Mouse (Mus musculus) MEL (cell line): Measurements from ENCODE around the gene Nectin2. TPM values are rescaled to one million over a fixed set of nuclear protein-coding genes. Genes with fewer than 3 reads are reported as not detected.

ENCODE experiments used
- DNase-seq: peaks from one replicate; pipeline ENCODE4 v3.0.0; 2011; ENCODE audit warnings: low read depth, low spot score
- H3K27ac ChIP-seq: 2 replicates; pipeline ENCODE4 v1.5.1; 2012; ENCODE audit warnings: low read depth, mild to moderate bottlenecking, control low read depth, low read length, moderate library complexity; ENCODE audit not compliant: control insufficient read depth
- H3K27me3 ChIP-seq, 2 experiments: fragments of 150-350 bp in 1 of 2; sonication (generic) in 1 of 2; 2 replicates each; pipeline ENCODE4 v1.6.1; 2012; ENCODE audit warnings: low read length in 2 of 2, mild to moderate bottlenecking in 2 of 2, improper control_type of control experiment in 1 of 2, moderate library complexity in 1 of 2; ENCODE audit not compliant: insufficient read depth in 2 of 2, control insufficient read depth in 1 of 2
- H3K36me3 ChIP-seq, 2 experiments: 2 replicates each; pipeline ENCODE4 v1.6.1; 2012 to 2014; ENCODE audit warnings: low read length in 2 of 2, improper control_type of control experiment in 1 of 2, inconsistent platforms in 1 of 2, mild to moderate bottlenecking in 1 of 2; ENCODE audit not compliant: insufficient read depth in 2 of 2, control insufficient read depth in 1 of 2
- H3K4me1 ChIP-seq, 2 experiments: fragments of 150-350 bp in 1 of 2; sonication (generic) in 1 of 2; 2 replicates each; pipeline ENCODE4 v1.6.1; 2012; ENCODE audit warnings: low read length in 2 of 2, improper control_type of control experiment in 1 of 2, mild to moderate bottlenecking in 1 of 2; ENCODE audit not compliant: insufficient read depth in 2 of 2, control insufficient read depth in 1 of 2
- H3K4me3 ChIP-seq, 2 experiments: fragments of 150-350 bp in 1 of 2; sonication (generic) in 1 of 2; 2 replicates each; pipeline ENCODE4 v1.5.1; 2012; ENCODE audit warnings: low read depth in 2 of 2, low read length in 2 of 2, mild to moderate bottlenecking in 2 of 2, moderate library complexity in 2 of 2, control low read depth in 1 of 2, improper control_type of control experiment in 1 of 2; ENCODE audit not compliant: control insufficient read depth in 1 of 2, insufficient read depth in 1 of 2
- H3K79me2 ChIP-seq: 2 replicates; pipeline ENCODE4 v1.6.1; 2012; ENCODE audit warnings: mild to moderate bottlenecking, low read length, moderate library complexity; ENCODE audit not compliant: control insufficient read depth, poor library complexity, insufficient read depth
- H3K9ac ChIP-seq: 2 replicates; pipeline ENCODE4 v1.6.1; 2012; ENCODE audit warnings: low read depth, mild to moderate bottlenecking, control low read depth, low read length, moderate library complexity; ENCODE audit not compliant: control insufficient read depth, poor library complexity, severe bottlenecking
- H3K9me3 ChIP-seq: fragments of 150-350 bp; sonication (generic); replicated peaks from 2 replicates; pipeline ENCODE4 v1.6.1; 2012; ENCODE audit warnings: mild to moderate bottlenecking, low read length, improper control_type of control experiment, moderate library complexity; ENCODE audit not compliant: insufficient read depth
- CHD2 ChIP-seq: IDR thresholded peaks from 2 replicates; pipeline ENCODE4 v1.6.1; 2011; ENCODE audit warnings: low read length, improper control_type of control experiment
- CTCF ChIP-seq, 3 experiments: IDR thresholded peaks in 2 of 3; conservative IDR thresholded peaks in 1 of 3; 2 replicates each; pipeline ENCODE4 v1.5.1; 2011 to 2012; ENCODE audit warnings: low read length in 3 of 3, low read depth in 2 of 3, mild to moderate bottlenecking in 2 of 3, improper control_type of control experiment in 1 of 3, inconsistent platforms in 1 of 3, mixed read lengths in 1 of 3, moderate library complexity in 1 of 3; ENCODE audit not compliant: control insufficient read depth in 1 of 3, insufficient read depth in 1 of 3, poor library complexity in 1 of 3, severe bottlenecking in 1 of 3
- ELF1 ChIP-seq: IDR thresholded peaks from 2 replicates; pipeline ENCODE4 v1.6.1; 2014; ENCODE audit warnings: low read depth, mild to moderate bottlenecking, inconsistent platforms, low read length, improper control_type of control experiment, moderate library complexity
- GATA1 ChIP-seq: IDR thresholded peaks from 2 replicates; pipeline ENCODE4 v1.6.1; 2011; ENCODE audit warnings: low read depth, low read length, improper control_type of control experiment
- HCFC1 ChIP-seq: IDR thresholded peaks from 2 replicates; pipeline ENCODE4 v1.6.1; 2012; ENCODE audit warnings: low read depth, mild to moderate bottlenecking, inconsistent platforms, low read length, improper control_type of control experiment, moderate library complexity
- KAT2A ChIP-seq: conservative IDR thresholded peaks from 2 replicates; pipeline ENCODE4 v1.6.1; 2012; ENCODE audit warnings: low read depth, low read length, improper control_type of control experiment, inconsistent platforms
- MAFK ChIP-seq: IDR thresholded peaks from 2 replicates; pipeline ENCODE4 v1.6.1; 2011; ENCODE audit warnings: low read depth, mild to moderate bottlenecking, low read length, improper control_type of control experiment, borderline replicate concordance
- MAX ChIP-seq: IDR thresholded peaks from 2 replicates; pipeline ENCODE4 v1.6.1; 2011; ENCODE audit warnings: low read length, improper control_type of control experiment
- MAZ ChIP-seq: IDR thresholded peaks from 2 replicates; pipeline ENCODE4 v1.6.1; 2012; ENCODE audit warnings: low read depth, mild to moderate bottlenecking, inconsistent platforms, low read length, improper control_type of control experiment
- MEF2A ChIP-seq: IDR thresholded peaks from 2 replicates; pipeline ENCODE4 v1.6.1; 2014; ENCODE audit warnings: low read depth, mild to moderate bottlenecking, inconsistent platforms, low read length, improper control_type of control experiment; ENCODE audit not compliant: poor library complexity, insufficient replicate concordance, severe bottlenecking; ENCODE audit errors: extremely low read depth
- MXI1 ChIP-seq: IDR thresholded peaks from 2 replicates; pipeline ENCODE4 v1.6.1; 2011; ENCODE audit warnings: mild to moderate bottlenecking, low read depth, low read length, improper control_type of control experiment
- MYB ChIP-seq: IDR thresholded peaks from 2 replicates; pipeline ENCODE4 v1.6.1; 2011; ENCODE audit warnings: mild to moderate bottlenecking, low read depth, low read length, improper control_type of control experiment
- MYC ChIP-seq: IDR thresholded peaks from 2 replicates; pipeline ENCODE4 v1.6.1; 2011; ENCODE audit warnings: low read depth, mild to moderate bottlenecking, low read length, improper control_type of control experiment, moderate library complexity
- NRF1 ChIP-seq: IDR thresholded peaks from 2 replicates; pipeline ENCODE4 v1.6.1; 2014; ENCODE audit warnings: low read depth, mild to moderate bottlenecking, inconsistent platforms, low read length, improper control_type of control experiment, moderate library complexity; ENCODE audit not compliant: poor library complexity, insufficient read depth, severe bottlenecking
- POLR2A ChIP-seq, 2 experiments: IDR thresholded peaks; 2 replicates each; pipeline ENCODE4 v1.6.1; 2011 to 2012; ENCODE audit warnings: low read length in 2 of 2, mild to moderate bottlenecking in 2 of 2, control low read depth in 1 of 2, improper control_type of control experiment in 1 of 2, low read depth in 1 of 2, moderate library complexity in 1 of 2; ENCODE audit not compliant: control insufficient read depth in 1 of 2, insufficient read depth in 1 of 2, poor library complexity in 1 of 2
- POLR2AphosphoS5 ChIP-seq: IDR thresholded peaks from 2 replicates; pipeline ENCODE4 v1.6.1; 2012; ENCODE audit warnings: low read depth, borderline replicate concordance, mild to moderate bottlenecking, inconsistent platforms, low read length, moderate library complexity, mixed read lengths
- RAD21 ChIP-seq: IDR thresholded peaks from 2 replicates; pipeline ENCODE4 v1.6.1; 2011; ENCODE audit warnings: mild to moderate bottlenecking, low read depth, low read length, improper control_type of control experiment
- SIN3A ChIP-seq: IDR thresholded peaks from 2 replicates; pipeline ENCODE4 v1.6.1; 2012; ENCODE audit warnings: low read length, improper control_type of control experiment, inconsistent platforms
- SMC3 ChIP-seq: IDR thresholded peaks from 2 replicates; pipeline ENCODE4 v1.6.1; 2011; ENCODE audit warnings: low read depth, low read length, improper control_type of control experiment
- TAL1 ChIP-seq: IDR thresholded peaks from 2 replicates; pipeline ENCODE4 v1.6.1; 2012; ENCODE audit warnings: mild to moderate bottlenecking, inconsistent platforms, low read length, moderate library complexity, mixed read lengths
- TCF12 ChIP-seq: IDR thresholded peaks from 2 replicates; pipeline ENCODE4 v1.6.1; 2014; ENCODE audit warnings: low read depth, mild to moderate bottlenecking, inconsistent platforms, low read length, improper control_type of control experiment, moderate library complexity
- UBTF ChIP-seq: IDR thresholded peaks from 2 replicates; pipeline ENCODE4 v1.6.1; 2012; ENCODE audit warnings: low read depth, mild to moderate bottlenecking, inconsistent platforms, low read length, improper control_type of control experiment, moderate library complexity, borderline replicate concordance; ENCODE audit not compliant: insufficient read depth
- USF1 ChIP-seq: IDR thresholded peaks from 2 replicates; pipeline ENCODE4 v1.6.1; 2014; ENCODE audit warnings: low read depth, mild to moderate bottlenecking, inconsistent platforms, low read length, improper control_type of control experiment, moderate library complexity
- ZC3H11A ChIP-seq: IDR thresholded peaks from 2 replicates; pipeline ENCODE4 v1.6.1; 2012; ENCODE audit warnings: low read depth, mild to moderate bottlenecking, inconsistent platforms, low read length, improper control_type of control experiment
- ZKSCAN1 ChIP-seq: IDR thresholded peaks from 2 replicates; pipeline ENCODE4 v1.6.1; 2012; ENCODE audit warnings: low read depth, mild to moderate bottlenecking, inconsistent platforms, low read length, improper control_type of control experiment, moderate library complexity
- ZMIZ1 ChIP-seq: IDR thresholded peaks from 2 replicates; pipeline ENCODE4 v1.6.1; 2012; ENCODE audit warnings: low read depth, mild to moderate bottlenecking, inconsistent platforms, low read length, improper control_type of control experiment, moderate library complexity
- polyA plus RNA-seq, 2 experiments: library from polyadenylated mRNA; stranded (reverse) in 1 of 2; unstranded in 1 of 2; fragments of >175 nt in 1 of 2; fragments of >200 nt in 1 of 2; gene quantifications; 2 replicates each; pipeline versions ENCODE4 v1.2.1 to v1.2.4; 2012; ENCODE audit warnings: low replicate concordance in 2 of 2, low read depth in 1 of 2; ENCODE audit not compliant: insufficient read length in 2 of 2, insufficient read depth in 1 of 2, missing spikeins in 1 of 2
- total RNA-seq: library from RNA; depleted of rRNA; stranded (reverse); fragments of 300-350 nt; gene quantifications from 2 replicates; pipeline ENCODE4 v1.2.3, GENCODE M21; 2012

Nectin2 gene
- total and polyA plus RNA-seq, 3 experiments = 6.9 to 25.6 TPM; not detected in 1

- TF ChIP-seq TCF12 (no peak), MAFK (no peak), TAL1 (no peak), POLR2A (IDR thresholded peaks at IDR 0.05; ENCODE audit: control insufficient read depth in 1 of 2, insufficient read depth in 1 of 2, low read depth in 1 of 2, low read length in 2 of 2, poor library complexity in 1 of 2) (no peak), KAT2A (no peak), POLR2AphosphoS5 (no peak), GATA1 (no peak), NRF1 (no peak), UBTF (no peak), ZMIZ1 (no peak), MYB (no peak), HCFC1 (no peak), CHD2 (no peak), ZC3H11A (no peak), ZKSCAN1 (no peak), SMC3 (peak; percentile 35), USF1 (no peak), MYC (no peak), SIN3A (no peak), MEF2A (no peak), RAD21 (peak; percentile 29), MXI1 (no peak), CTCF (IDR thresholded peaks at IDR 0.05 in 2 of 3, conservative IDR thresholded peaks at IDR 0.05 in 1 of 3; ENCODE audit: control insufficient read depth in 1 of 3, insufficient read depth in 1 of 3, low read depth in 2 of 3, low read length in 3 of 3, poor library complexity in 1 of 3, severe bottlenecking in 1 of 3) (peak; percentile 27 to 46 (median 30)), MAZ (no peak), ELF1 (no peak), MAX (no peak)
Measured at GRCm38 (mm10) chr7:19738771-19739170, 11.5 kb downstream of the Nectin2 start.

More at GRCm38 (mm10) chr7:19738771-19739170, 11.5 kb downstream of the Nectin2 start:
- Histone ChIP-seq H3K9ac (no peak overlapping the region), H3K36me3 (peaks cover 0 to 12% of the 10 kb centered on the region in 2 experiments; a peak in 2 of 4 replicates), H3K27ac (no peak overlapping the region), H3K4me3 (no peak overlapping the region), H3K4me1 (peaks cover 11 to 22% of the 10 kb centered on the region in 2 experiments), H3K9me3 (no peaks in the 10 kb centered on the region), H3K79me2 (no peaks in the 10 kb centered on the region), H3K27me3 (no peaks in the 10 kb centered on the region)
- DNase-seq = peak; percentile 54
